ENCODE assay signal across 24 mouse cellular contexts in the genomic region with DNA sequence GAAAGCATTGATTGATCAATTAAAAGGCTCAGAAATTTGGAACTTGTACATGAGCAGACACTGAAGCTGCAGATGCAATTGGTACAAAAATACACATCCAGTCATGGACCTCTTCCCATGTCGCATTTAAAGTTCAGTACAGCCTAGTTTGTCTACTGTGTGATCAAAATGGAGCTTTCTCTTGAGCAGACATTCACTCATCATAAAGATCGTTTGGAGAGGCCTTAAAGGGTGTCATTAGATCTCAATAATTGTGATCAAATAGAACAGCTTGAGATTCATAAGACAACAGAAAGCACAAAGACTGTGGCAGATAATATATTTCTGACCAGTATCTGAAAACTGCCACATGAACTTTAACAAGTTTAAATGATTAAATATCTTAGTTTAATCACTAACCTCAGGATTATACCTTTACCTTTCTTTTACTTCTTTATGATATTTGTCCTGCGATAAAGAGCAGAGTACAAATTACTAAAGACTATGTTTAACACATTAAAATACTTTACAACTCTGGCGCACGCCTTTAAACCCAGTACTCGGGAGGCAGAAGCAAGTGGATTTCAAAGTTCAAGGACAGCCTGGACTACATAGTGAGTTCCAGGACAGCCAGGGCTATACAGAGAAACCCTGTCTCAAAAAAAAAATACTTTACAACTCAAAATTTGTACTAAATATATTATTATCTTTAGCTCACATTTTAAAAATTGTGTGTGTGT.
"Had no signal": no experiment of that assay in that cellular context is flagged by ENCODE, and none has a peak within 500 bp of the region (broad histone marks: within the 10 kb centered on the region; RNA-seq: fewer than 3 reads in every experiment).

No protein-coding gene starts in this region.

- DNase-seq: gastrocnemius, postnatal 10 days; gastrocnemius, postnatal 25 days; heart, adult 18-20 months; heart, postnatal 10 days; heart, postnatal 4 days; kidney, adult 18-20 months; kidney, adult 8-10 months; kidney, postnatal 10 days; kidney, postnatal 25 days; kidney, postnatal 4 days; layer of hippocampus, adult 9-11 months; layer of hippocampus, postnatal 36 days; left cerebral cortex, postnatal 4 days had no signal

- H3K9me3 ChIP-seq: heart, embryonic 10.5 days; heart, embryonic 12.5 days; hindbrain, embryonic 10.5 days; hindbrain, embryonic 12.5 days; limb, embryonic 13.5 days; limb, embryonic 15.5 days; liver, embryonic 12.5 days had no signal

- H3K36me3 ChIP-seq: heart, embryonic 10.5 days; heart, embryonic 12.5 days; hindbrain, embryonic 10.5 days; hindbrain, embryonic 12.5 days; limb, embryonic 13.5 days; limb, embryonic 15.5 days; liver, embryonic 12.5 days had no signal

- H3K4me3 ChIP-seq: heart, embryonic 10.5 days; heart, embryonic 12.5 days; hindbrain, embryonic 10.5 days; hindbrain, embryonic 12.5 days; limb, embryonic 13.5 days; limb, embryonic 15.5 days; liver, embryonic 12.5 days had no signal

- ATAC-seq: hindbrain, embryonic 16.5 days; inflammation-experienced regulatory T-cells, adult 6 months; liver, embryonic 12.5 days had no signal

- H3K27ac ChIP-seq: heart, embryonic 10.5 days; hindbrain, embryonic 10.5 days; hindbrain, embryonic 12.5 days; hindbrain, embryonic 14.5 days; limb, embryonic 13.5 days; limb, embryonic 15.5 days; liver, embryonic 12.5 days; liver, embryonic 14.5 days had no signal

- H3K4me1 ChIP-seq: heart, embryonic 10.5 days; heart, embryonic 12.5 days; hindbrain, embryonic 10.5 days; hindbrain, embryonic 12.5 days; limb, embryonic 13.5 days; limb, embryonic 15.5 days; liver, embryonic 12.5 days had no signal

- H3K27me3 ChIP-seq: heart, embryonic 12.5 days; hindbrain, embryonic 12.5 days; limb, embryonic 13.5 days; limb, embryonic 15.5 days; liver, embryonic 12.5 days had no signal

- H3K4me2 ChIP-seq: heart, embryonic 12.5 days; hindbrain, embryonic 12.5 days; hindbrain, embryonic 14.5 days; limb, embryonic 13.5 days; limb, embryonic 15.5 days; liver, embryonic 12.5 days had no signal

- H3K9ac ChIP-seq: heart, embryonic 12.5 days; hindbrain, embryonic 12.5 days; hindbrain, embryonic 14.5 days; limb, embryonic 13.5 days; limb, embryonic 15.5 days; liver, embryonic 12.5 days; liver, embryonic 14.5 days had no signal
